Mouse (Mus musculus): ENCODE data around the gene C2cd4c. TPM values are rescaled to one million over a fixed set of nuclear protein-coding genes. Genes with fewer than 3 reads are reported as not detected.

C2cd4c gene
- total RNA-seq, 2 experiments from 2014 or later: not detected

GRCm38 (mm10) chr10:79614305-79614643 is 449 bp upstream of the C2cd4c start:
- ATAC-seq (replicated peaks; ENCODE audit: poor library complexity, severe bottlenecking): no peak

GRCm38 (mm10) chr10:79612192-79613135 is 1.4 kb downstream of the C2cd4c start:
- ATAC-seq (replicated peaks; ENCODE audit: poor library complexity, severe bottlenecking): peak; percentile 38

GRCm38 (mm10) chr10:79611296-79611695 is 2.5 kb downstream of the C2cd4c start:
- ATAC-seq (replicated peaks; ENCODE audit: poor library complexity, severe bottlenecking): no peak

DNA sequence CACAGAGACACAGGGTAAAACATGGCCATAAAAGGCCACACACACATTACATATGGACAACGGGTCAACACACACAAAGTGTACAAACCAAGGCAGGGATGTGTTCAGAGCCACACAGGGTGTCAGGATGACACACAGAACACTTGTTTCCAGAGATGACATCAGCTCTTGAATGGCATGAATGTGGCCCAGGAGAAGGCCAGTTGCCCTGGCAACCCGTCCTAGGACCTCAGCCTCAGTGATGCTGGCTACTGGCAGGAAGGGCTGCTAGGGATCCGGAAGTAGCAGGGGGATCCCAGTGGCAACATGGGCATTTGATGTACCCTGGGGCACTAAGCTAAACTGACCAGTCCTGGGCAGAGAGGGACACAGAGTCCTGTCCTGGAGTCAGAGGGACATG is 4.5 kb downstream of the C2cd4c start:
- no peak for ATAC-seq (replicated peaks; ENCODE audit: poor library complexity, severe bottlenecking)

DNA sequence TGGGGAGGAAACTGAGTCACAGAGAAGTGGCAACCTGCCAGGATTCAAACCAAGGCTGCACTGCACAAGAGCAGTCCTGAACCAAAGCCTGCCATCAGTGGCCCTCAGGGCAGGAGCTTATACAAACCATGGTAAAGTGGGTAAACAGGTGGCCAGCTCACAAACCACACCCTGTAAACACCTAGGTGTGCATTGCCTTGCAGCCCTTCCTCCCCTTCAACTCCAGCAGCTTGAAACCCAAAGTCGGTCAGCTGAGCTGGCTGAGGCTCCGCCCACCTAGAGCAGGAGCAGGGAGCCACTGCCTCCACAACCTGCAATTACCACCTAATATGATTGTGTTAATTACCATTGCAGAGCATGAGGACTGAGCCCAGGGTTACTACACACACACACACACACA is 5.9 kb downstream of the C2cd4c start:
- no peak for ATAC-seq (replicated peaks; ENCODE audit: poor library complexity, severe bottlenecking)

DNA sequence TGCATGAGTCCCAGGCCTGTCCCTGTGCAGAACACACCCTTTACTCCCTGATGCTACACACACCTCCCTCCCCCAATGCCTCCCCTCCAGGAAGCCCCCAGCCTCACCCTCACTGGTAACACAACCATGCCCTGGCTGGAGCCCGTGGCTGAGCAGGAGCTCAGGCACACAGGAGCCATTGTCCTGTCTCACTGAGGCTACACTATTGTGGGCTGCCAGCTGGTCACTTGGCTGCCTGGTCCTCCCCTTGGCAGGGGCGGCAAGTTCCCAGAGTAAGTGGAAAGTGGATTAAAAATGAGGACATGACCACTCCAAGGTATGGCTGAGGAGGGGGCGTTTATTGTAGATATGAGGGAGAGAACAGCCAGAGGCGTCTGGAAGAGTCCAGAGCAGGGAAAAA is 7.3 kb downstream of the C2cd4c start:
- ATAC-seq (replicated peaks; ENCODE audit: poor library complexity, severe bottlenecking): no peak

DNA sequence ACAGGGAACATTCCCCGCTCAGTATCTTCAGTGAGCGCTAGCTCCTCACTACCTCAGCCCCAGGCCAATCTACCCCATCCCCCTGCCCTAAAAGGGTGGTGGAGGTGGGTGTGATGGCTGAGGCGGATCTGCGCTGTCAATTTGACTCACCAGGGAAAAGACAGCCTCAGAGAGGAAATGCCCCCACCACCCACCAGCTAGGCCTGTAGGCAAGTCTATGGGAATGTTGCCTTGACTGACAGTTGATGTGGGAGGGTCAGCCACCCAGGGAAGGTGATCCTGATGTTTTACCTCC is 15.9 kb downstream of the C2cd4c start:
- no peak for ATAC-seq (replicated peaks; ENCODE audit: poor library complexity, severe bottlenecking)

GRCm38 (mm10) chr10:79597051-79597935 is 16.5 kb downstream of the C2cd4c start:
- ATAC-seq (replicated peaks; ENCODE audit: poor library complexity, severe bottlenecking): peak; percentile 55

GRCm38 (mm10) chr10:79595590-79595929 is 18.3 kb downstream of the C2cd4c start:
- no peak for ATAC-seq (replicated peaks; ENCODE audit: poor library complexity, severe bottlenecking)

DNA sequence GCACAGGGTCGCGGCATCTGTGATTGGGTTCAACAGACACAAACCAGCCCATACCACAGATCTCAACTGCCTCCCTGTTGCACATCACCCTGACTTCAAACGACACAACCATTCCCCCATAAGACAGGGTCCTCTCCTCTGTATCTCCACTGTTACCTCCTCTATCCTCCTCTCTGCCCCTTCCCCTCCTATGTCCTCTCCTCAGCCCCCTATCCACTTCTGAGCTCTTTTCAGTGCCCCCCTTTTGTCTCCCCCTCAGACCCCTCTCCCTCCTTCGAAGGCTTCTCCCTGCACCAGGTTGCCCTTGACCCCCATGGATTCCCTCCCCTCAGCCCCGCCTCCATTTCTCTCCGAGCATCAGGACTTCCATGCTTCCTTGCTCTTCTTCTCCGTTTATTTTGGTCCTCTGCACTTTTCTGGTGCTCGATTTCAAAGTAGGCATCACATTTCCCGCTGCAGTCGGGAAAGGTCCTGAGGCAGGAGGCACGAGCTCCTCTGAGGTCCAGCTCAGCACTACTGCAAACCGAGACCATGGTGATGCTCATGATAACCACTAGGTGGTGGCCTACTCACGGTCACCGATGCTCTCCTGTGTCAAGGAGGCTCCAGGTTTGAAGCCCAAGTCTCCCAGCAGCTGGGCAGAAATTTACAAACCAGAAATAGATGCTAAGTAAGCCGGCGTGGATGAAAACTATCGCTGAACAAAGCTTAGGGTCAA is 18.8 kb downstream of the C2cd4c start:
- peak; percentile 84 for ATAC-seq (replicated peaks; ENCODE audit: poor library complexity, severe bottlenecking)

DNA sequence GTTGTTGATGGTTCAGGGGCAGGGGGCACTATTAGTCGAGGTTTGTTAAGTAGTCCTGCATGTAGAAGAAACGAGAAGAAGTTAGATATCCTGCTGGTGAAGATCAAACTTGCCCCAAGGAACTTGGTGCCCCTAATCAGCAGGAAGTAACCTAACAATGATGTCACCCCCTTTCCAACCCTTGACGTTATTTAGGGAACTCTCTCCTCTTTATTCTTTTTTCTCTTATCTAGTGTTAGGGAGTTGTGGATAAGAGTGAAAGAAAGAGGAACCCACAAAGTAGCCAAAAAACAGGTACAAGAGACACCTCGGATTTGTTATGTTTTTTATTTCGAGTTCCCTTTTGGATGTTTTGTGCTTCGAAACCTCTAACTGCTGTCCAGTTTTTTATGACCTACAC is 19.7 kb downstream of the C2cd4c start:
- no peak for ATAC-seq (replicated peaks; ENCODE audit: poor library complexity, severe bottlenecking)

DNA sequence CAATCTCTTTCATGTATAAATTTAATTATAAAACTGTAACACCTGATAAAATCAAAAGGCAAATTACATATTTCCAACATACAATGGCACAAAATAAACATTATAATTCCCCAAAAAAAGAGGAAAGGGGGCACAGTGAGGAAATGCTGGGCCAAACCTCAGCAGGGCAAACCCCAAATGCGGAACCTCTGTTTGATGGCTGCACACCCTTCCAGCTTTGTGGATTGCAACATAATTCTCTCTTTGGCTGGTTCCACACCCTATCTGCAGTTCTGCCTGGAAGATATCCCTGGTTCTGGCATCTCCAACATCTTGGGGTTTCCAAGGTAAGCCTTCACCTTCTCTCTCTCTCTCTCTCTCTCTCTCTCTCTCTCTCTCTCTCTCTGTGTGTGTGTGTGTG is 23.1 kb downstream of the C2cd4c start:
- ATAC-seq (replicated peaks; ENCODE audit: poor library complexity, severe bottlenecking): peak; percentile 82

GRCm38 (mm10) chr10:79587752-79588126 is 26.1 kb downstream of the C2cd4c start:
- peak; percentile 32; the same call in 1 of the 2 replicates for ATAC-seq (replicated peaks; ENCODE audit: poor library complexity, severe bottlenecking)

- peak; percentile 10 for ATAC-seq (replicated peaks; ENCODE audit: poor library complexity, severe bottlenecking)
Measured at GRCm38 (mm10) chr10:79587061-79587751, 26.6 kb downstream of the C2cd4c start, which contains the start of gene Theg. Gene Theg (minus strand): TSS chr10:79587331.

DNA sequence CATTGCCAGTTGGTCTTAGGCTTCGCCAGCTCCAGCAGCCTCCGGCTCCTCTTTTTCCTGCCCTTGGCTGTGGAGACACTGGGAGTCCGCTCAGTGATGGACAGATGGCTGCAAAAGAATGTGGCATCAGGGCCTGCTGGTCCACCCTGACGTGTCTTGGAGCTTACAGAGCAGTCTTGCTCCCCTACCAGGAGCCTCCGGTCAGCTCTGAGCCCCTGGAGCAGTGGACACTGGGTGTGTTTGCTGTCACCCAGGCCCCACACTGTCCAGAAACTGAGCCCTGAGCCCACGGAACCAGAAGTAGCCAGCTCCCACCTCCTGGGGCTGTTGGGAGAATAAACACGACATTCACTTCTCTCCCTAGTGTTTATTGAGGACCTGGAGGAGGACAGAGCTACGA is 27.6 kb downstream of the C2cd4c start:
- ATAC-seq (replicated peaks; ENCODE audit: poor library complexity, severe bottlenecking): no peak

- no peak for ATAC-seq (replicated peaks; ENCODE audit: poor library complexity, severe bottlenecking)
Measured at GRCm38 (mm10) chr10:79585723-79586122, 28.1 kb downstream of the C2cd4c start.

- ATAC-seq (replicated peaks; ENCODE audit: poor library complexity, severe bottlenecking): no peak
Measured at GRCm38 (mm10) chr10:79585136-79585535, 28.7 kb downstream of the C2cd4c start.

GRCm38 (mm10) chr10:79584426-79584825 is 29.4 kb downstream of the C2cd4c start:
- 0 out of 2 replicates have a peak, but pooled peaks have one; percentile 10 for ATAC-seq (replicated peaks; ENCODE audit: poor library complexity, severe bottlenecking)

DNA sequence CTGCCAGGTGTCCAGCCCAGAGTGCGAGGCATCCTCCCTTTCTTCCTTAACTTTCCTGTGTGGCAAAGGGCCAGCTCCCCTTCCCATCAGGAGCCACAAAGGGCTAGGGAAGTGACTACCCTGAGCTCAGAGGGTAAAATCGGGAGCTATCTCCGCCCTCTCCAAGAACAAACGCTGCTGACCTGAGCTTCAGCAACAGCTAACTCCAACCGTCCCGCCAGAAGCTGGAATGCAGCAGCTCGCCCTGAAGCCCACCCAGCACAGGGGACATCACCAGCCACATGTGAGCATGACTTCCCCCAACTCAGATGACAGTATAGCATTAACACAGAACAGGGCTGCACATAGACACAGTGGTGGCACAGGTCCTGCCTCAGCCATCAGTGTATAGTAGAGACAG is 29.8 kb downstream of the C2cd4c start:
- ATAC-seq (replicated peaks; ENCODE audit: poor library complexity, severe bottlenecking): no peak

DNA sequence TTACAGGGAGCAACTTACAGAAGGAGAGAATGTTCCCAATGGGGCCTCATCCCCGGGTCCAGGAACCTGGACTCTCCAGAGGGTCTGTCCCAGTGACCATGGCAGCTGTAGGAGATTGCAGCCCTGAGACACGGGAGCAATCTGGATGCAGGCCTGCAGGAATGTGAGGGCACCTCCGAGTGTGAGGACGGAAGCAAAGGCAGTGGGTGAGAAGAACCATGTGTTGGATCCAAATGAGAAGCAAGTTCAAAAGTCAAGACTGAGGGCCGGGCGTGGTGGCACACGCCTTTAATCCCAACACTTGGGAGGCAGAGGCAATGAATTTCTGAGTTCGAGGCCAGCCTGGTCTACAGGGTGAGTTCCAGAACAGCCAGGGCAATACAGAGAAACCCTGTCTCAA is 32.3 kb downstream of the C2cd4c start:
- no peak for ATAC-seq (replicated peaks; ENCODE audit: poor library complexity, severe bottlenecking)

Measured in granulocyte monocyte progenitor cell, adult 5-6 weeks (primary cell).